Mouse (Mus musculus) layer of hippocampus, adult 9-10 months (tissue): ENCODE results near the gene Zbtb42.

ENCODE experiments used
- DNase-seq: peaks from one replicate; pipeline ENCODE4 v3.0.0; 2022; ENCODE audit warnings: low spot score

Gene Zbtb42

DNA sequence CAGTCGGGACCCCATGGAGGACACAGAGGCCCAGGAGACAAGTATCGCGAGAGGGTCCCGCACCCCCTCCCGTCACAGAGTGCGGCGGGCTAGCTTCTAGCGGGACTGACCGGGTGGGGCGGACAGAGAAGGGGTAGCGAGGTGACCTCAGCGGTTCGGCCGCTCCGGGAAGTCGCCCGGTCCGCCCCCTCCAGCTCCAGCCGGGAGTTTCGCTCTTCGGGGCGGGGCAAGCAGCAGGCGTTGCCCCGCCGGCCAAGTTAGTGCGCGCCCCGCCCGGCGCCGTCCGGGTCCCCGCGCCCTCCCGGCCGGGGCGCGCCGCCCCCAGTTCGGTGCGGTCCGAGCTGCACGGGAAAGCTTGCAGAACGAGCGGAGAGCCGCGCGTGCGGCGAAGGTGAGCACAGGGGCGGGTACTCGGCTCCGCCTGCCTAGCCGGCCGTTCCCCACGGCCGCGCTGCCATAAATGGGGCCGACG, at the start of gene Zbtb42:
Gene Zbtb42 (plus strand): TSS at position 274 of the 472 bp plus-strand sequence.
- no peak for DNase-seq

DNA sequence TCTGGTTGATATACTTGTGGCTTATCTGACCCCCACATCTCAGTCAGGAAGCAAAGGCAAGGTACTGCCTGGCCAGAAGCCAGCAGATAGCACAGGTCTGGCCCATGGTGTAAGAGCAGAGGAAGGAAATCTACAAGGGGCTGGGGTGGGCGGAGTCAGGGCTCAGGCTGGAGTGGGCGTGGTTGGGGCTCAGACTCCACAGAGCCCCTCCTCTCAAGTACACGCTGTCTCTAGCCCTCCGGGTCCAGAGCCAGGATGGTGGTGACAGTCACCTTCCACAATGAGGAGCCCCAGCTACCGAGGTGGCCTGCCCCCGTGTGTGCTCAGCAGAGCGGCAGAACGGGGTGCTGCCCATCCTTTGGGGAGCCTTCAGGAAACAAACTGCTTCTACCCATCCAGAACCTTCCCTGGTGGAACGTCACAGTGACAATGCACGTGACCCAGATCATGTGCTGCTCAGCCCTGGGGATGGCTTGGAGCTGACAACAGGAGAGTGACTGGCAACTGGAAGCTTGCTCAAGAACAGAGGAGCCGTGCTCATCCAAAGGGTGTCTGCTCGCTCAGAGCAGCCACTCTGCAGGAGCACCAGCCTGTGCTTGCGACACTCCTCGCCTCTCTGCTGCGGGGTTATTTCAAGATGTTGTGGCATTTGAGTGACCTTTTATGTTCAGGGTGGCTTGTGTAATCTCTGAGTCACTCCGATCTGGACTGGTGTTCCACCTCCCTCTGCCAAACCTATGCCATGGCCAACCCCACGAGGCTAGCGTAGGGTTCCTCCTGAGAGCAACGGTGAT, 49.5 kb upstream of the Zbtb42 start:
- DNase-seq = no peak

DNA sequence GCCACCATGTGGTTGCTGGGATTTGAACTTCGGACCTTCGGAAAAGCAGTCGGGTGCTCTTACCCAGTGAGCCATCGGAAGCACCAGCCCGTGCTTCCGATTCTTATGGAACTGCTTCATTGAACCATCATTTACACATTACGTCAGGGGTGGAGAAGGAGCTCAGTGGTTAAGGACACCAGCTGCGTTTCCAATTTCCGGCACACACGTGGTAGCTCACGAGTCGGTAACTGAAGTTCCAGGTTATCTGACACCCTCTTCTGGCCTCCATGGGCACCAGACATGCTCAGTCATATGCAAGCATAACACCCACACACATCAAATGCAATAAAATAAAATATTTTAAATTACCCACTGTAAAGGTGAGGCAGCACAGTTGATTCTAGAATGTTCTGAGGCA, 48.6 kb upstream of the Zbtb42 start:
- DNase-seq = no peak

DNA sequence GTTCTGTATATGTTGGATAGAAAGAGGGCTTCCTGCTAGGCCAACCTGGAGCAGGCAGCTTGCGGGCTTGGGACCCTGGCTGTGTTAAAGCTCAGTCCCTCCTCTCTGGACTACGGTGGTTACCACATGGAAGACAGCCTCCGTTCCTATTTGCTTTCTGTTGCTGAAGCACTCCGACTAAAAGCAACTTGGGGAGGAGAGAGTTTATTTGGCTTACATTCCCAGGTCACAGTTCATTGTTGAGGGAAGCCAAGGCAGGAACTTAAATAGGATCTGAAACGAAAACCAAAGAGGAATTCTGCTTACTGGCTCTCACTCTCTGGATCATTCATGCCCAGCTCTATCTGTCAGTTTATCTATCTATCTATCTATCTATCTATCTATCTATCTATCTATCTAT, 47.8 kb upstream of the Zbtb42 start:
- DNase-seq = no peak

DNA sequence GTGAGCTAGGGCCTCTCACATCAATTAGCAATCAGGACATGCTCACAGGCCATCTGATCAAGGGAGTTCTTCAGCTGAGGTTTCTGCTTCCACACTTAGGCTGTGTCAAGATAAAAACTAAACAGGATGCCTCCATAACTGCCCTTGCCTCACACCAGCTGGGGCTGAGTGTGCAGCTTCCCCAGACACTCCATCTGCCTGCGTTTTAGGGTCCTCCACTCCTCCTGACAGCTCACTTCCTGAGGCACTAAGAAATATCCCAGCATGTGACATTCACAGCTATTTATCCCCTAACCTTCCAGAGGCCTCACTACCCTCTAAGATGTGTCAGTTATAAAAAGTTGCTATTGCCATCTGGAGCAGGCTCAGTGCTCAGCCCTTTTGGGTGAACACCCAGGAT, 47.2 kb upstream of the Zbtb42 start:
- no peak for DNase-seq

DNA sequence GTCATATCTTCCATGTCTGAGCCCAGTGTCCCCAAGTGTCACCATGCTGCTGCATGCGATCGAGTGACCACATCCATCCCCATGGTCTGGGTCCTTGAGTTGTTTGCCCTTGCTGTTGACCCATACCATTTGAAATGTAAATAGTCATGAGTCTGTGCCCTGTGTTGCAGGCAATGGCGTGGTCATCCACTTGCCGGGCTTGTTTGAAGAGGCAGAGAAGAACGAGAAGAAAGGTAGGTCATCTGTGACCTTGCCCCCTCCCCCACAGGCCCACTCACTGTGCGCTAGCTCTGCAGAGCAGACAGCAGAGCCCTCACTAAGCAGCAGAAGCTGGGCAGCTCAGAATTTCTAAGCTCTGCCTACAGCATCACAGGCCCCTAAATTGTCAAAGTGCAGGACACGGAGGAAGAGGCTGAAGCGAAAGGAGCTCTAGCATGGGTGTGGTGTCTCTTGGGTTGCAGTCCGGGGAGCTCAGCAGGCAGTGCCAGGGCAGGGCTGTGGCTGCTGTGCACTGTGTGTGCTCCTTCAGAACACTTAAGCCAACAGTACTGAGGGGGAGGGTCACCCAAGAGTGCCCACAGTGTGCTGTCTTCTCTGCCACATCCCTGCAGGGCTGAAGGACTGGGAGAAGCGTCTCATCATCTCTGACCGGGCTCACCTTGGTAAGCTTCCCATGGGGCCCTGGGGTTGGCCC, 46.4 kb upstream of the Zbtb42 start:
- no peak for DNase-seq

DNA sequence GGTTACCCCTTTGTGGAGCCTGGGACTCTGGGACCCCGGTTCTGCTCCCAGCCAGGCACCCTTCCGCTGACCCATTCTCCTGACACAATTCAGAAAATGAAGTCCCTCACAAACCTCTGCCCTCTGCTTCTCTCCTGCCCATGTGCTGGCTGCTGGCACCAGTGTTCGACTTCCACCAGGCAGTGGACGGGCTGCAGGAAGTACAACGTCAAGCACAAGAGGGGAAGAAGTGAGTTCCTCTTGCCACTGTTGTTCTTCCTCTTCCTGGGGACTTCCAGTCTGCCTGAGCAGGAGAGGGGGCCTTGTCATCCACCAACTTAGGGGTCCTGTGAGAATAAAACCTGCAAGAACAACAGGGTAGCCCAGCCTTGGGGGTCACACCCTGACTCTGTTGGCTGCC, 45.7 kb upstream of the Zbtb42 start:
- no peak for DNase-seq

DNA sequence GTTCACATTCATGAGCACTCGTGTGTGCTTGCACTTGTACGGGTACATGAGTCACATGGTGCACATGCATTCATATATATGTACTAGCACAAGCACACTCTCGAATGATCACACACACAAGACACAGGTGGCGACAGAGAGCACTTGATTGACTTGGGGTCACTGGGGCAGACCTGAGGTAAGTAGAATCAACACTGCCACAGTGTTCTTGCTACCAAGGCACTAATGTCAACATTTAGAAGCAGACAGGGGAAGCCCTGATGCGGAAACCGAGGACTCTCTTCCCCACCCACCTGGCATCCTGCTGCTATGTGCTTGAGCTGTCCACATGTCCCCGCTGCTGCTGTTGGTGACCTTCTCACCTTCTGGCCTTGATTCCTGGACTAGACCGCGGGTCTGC, 44.9 kb upstream of the Zbtb42 start:
- no peak for DNase-seq

DNA sequence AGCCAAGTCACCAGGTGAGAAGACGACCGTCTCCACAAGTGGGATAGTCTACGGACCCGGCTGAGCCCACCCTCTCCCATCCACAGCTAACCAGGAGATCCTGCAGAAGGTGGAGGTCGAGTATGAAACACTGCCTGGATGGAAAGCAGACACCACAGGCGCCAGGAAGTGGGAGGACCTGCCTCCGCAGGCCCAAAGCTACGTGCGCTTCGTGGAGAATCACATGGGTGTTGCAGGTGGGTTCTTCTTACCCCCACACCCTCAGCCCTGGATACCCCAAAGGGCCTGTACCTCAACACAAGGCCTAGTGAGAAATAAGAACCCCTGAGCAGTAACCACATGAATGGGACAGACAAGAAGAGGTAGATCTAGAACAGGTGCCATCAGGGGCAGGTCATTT, 39.1 kb upstream of the Zbtb42 start:
- DNase-seq = no peak

DNA sequence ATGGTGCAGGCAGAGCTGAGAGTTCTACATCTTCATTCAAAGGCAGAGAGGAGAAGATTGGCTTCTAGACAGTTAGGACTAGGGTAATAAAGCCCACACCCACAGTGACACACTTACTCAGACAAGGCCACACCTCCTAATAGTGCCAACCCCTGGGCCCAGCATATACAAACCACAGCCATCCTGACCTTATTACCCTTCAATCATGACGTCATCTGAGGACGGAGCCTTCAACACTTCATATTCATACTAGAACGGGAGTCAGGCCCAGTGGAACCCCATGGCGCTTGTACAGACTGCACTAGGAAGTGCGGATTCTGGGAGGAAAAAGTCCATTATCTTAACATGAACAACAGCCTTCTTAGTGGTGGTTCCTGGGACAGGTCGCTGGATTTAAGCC, 35.5 kb upstream of the Zbtb42 start:
- DNase-seq = no peak

DNA sequence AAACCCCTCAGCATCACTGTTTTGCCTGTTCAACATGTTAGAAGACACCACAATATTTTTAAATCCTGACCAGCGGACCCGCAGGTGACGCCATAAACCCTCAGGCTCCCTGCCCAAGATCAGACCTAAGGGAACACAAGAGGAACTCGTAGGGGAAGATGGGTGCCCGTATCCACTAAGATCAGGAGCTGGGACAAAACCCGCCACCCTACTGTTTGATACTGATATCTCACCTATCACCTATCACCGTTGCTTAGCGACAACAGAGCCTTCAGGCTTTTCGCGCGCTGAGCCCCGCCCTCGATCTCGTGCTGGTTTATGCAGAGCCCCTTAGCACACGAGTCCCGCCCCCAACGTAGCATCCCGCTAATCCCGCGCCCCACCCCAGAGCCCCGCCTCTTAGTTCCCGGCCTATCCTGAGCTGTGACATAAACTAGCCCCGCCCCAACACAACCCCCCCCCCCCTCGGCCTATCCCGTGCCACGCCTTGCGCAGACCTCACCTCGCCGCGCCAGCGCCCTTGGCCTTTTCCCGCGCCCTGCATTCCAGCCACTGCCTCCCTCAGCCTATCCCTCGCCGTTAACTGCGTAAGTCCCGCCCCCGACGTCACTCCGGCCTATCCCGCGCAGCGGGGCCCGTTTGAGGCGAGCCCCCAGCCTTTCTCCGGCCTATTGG, 34.3 kb upstream of the Zbtb42 start, which contains the start of gene Siva1:
Gene Siva1 (plus strand): TSS at position 500 of the 675 bp plus-strand sequence.
- peak; percentile 90 for DNase-seq

DNA sequence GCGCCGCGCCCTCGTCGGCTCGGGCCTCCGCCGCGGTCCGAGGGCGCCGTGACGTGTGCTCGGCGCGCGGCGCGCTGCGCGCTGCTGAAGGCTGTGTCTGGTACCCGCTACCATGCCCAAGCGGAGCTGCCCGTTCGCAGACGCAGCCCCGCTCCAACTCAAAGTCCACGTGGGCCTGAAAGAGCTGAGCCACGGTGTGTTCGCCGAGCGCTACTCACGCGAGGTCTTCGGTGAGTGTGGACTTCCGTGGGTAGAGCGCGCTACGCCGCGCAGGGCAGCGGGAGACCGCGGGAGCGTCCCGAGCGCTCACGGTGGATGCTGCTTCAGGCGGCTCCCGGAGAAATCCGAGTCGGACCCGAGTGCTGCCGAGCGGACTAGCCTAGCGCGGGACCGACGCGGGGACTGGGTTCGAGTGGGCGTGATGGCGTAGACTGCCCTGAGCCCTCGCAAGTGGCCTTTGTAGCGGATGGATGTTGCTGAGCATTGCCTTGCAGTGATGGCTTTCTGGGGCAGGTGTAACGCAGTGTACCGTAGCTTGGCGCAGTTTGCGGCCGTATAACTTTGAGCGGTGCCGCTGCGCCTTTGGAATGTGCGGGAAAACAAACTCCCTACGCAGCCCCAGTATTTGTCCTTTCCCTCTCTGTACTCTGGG, 33.6 kb upstream of the Zbtb42 start:
- no peak for DNase-seq

DNA sequence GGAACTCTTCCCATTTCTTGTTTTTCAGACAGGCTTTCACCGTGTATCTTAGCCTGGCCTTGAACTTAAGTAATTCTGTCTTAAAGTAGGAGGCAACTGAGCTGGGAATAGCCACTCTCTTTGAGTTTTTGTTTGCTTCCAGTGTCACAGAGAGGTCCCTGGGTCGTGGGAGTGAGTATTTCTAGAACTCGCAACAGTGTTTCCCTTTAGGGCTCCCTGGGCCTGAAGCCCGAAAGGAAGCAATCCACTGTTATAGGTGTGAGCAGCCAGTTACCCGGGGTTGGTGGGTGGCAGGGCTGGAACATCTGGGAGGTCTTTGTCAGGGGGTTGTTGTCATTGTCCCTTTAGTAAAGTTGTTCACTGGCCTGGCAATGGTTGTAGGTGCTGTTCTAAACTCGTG, 32.5 kb upstream of the Zbtb42 start:
- DNase-seq = no peak

DNA sequence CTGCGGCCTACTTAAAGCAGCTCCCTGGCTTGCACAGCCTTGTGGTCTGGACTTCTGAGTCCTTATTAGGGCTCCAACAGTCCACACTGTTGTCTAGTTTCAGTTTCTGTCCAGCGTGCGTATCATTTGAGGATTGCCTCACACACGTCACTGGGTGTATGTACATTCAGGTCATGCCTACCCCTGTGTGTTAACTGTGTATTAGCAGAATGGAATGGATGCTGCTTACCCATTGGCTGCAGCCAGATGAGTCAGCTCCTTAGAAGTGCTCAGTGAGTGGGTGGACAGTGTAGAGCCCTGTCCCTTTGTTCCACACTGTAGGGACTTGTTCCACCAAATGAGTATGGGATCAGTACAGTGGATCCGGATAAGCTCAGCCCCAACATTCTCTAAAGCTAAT, 30.5 kb upstream of the Zbtb42 start:
- no peak for DNase-seq

DNA sequence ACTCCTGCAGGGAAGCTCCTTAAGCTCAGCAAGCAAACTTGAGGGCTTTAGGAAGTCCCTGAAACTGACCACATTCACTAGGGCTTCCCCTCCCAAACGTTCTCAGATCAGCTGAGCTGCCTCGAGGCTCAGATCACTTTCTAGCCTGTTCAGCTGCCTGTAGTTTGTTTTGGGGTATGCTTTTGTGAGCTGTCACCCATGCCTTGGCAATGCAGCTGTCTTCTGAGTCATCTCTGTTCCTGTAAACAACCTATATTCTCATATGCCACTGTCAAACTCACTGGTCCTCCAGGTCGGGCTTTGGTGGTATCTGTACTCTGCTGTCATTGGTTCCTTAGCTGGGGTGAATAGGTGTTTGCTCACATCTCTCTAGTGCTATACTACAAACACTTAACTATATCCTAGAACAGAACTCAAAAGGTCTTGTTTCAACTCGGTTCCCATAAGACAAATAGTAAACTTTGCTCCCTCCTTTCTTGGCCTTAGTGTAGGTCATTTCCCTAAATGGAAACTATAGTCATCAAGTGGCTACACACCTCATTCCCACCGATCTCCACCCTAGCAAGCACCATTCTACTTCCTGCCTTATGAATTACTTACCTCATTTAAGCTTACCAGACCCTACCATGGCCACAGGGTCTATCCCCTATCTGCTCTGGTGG, 26.7 kb upstream of the Zbtb42 start:
- DNase-seq = no peak

DNA sequence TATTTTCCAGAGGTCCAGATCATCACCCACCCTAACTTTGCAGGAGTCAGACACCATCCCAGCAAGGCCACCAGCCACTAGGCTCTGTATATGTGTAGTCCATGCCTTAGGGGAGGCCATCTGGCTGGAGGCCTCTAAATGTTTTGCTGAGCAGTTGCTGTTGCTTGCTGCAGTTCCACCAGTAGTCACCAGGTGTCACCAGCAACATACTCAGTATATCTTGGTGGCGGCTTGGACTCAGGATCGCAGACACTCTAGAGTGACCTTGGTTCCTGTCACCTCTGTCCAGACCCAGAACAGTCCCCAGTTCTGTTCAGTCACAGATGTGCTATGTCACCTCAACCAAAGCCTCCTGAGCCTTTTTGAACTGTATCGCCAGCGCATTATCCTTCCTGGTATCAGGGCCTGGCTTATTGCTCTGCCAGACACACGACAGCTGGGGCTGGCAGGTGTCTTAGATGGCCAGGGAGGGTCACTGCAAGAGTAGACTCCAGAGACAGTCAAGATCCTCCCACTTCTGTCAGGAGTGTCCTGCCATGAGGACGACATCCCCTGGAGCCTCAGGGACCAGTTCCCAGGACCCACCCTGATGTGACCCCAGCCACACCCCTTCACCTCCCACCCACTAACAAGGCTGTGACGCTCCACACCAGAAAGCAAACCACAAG, 25.3 kb upstream of the Zbtb42 start:
- DNase-seq = peak; percentile 89

DNA sequence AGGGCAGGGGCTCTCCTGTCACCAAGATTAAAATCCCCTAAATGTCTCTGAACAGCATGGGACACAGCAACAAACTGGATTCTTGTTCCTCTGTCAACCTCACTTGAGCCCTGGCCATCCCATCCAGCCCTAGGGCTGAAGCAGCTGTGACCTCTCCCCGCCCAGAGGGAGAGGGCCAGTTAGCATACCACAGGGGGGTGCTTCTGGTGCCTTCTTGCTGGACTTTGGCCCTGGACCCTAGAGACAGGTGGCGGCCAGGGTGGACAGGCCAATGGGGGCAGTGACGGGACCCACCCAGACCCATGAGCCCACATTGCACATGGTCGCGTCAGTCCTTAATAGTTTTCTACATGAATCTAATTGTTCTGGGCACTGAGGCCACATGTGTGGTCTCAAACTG, 24.6 kb upstream of the Zbtb42 start:
- DNase-seq = no peak

DNA sequence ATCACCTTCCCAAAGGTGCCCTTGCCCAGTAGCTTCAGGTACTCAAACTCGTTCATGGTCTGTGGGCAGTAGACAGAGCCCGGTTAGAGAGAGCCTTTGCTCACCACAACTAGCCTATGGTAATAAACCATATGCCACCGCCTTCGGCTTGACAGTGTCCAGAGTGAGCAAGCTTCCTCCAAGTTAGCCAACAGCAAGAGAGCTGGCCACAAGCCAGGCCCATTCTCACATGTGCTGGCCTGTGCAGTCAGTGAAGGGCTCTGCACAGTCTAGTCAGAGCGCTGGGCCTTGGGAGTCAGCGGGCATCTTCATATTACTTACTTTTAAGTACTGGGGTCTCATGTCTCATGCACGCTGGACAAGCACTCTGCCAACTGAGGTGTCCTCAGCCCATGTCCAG, 20.0 kb upstream of the Zbtb42 start:
- no peak for DNase-seq

DNA sequence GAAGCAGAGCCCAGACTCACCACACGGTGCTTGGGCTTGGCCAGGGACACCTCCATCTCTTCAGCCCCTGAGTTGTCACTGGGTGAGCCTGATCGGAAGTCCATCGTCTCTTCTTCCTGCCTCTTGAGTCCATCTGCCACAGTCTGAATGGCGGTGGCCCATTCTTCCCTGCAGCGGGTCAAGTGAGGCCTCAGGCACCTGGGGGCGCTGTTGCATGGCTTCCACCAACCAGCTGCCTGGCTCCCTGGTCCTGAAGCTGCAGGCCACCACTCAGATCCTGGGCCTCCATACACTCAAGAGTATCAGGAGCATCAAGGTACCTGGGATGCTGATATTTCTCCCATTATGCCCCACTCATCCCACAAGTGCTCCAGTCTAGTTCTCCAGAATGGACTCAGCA, 19.5 kb upstream of the Zbtb42 start:
- DNase-seq = no peak

DNA sequence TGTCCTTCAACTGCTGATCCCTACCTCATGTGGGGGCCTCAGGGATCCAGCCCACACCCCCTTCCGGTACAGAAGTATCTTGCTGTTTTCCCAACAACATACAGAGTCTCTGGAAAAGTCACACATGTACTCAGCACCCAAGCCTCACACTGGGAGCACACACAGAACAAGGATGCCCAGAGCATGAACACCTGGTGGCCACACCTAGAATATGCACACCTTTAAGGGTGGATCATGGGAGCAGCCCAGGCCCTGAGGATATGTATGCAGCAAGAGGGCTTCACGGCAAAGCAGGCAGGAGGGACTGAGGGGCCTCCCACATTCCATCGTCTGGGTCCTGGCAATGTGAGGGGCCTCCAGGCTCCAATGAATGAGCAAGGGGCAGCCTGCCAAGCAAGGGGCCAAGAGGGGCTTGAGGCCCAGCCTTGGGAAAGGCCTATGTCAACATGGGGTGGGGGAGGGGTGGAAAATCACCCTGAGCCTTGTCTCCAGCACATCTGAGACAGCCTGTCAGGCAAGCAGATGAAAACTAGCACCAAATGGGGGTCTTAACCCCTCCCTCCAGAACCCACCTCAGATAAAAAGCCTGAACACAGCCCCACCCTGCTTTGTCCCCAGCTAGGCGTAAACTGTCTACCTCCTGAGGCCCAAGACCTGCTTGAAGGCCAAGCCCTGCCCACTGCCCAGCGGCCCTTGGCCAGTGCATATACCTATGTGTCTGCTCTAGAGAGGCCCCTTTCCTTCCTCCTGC, 17.9 kb upstream of the Zbtb42 start:
- no peak for DNase-seq

DNA sequence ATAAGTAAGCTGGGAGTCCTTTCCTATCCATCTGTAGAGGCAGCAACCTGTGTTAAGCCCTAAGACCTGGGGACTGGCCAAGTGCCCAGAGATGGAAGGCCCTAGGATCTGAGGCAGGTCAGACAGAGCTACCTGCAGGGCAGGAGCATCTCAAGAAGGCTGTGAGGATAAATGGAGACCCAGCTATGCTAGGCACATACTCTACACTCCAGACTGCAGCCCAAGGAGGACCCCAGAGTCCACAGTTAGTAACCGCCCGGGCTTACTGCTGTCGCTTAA, 17.4 kb upstream of the Zbtb42 start:
- DNase-seq = no peak
